Mouse (Mus musculus) megakaryocyte progenitor cell, adult 5-6 weeks (primary cell): ENCODE data around the gene Traf3ip2. TPM values are rescaled to one million over a fixed set of nuclear protein-coding genes. Genes with fewer than 3 reads are reported as not detected.

Source experiments
- ATAC-seq: replicated peaks from 2 replicates; pipeline ENCODE4 v1.8.0; 2016; ENCODE audit warnings: mild to moderate bottlenecking, moderate TSS enrichment, inconsistent platforms; ENCODE audit not compliant: poor library complexity
- total RNA-seq, 2 experiments: library from RNA; stranded (forward) in 1 of 2; stranded (reverse) in 1 of 2; fragments of 157-497, 149-512 nt in 1 of 2; fragments of 200-1000 nt in 1 of 2; gene quantifications; 2 replicates each; pipeline versions ENCODE4 v1.2.3 to v1.2.4; 2015 to 2017

Gene Traf3ip2
- total RNA-seq, 2 experiments from 2014 or later, result 4.3 to 11.2 TPM

DNA sequence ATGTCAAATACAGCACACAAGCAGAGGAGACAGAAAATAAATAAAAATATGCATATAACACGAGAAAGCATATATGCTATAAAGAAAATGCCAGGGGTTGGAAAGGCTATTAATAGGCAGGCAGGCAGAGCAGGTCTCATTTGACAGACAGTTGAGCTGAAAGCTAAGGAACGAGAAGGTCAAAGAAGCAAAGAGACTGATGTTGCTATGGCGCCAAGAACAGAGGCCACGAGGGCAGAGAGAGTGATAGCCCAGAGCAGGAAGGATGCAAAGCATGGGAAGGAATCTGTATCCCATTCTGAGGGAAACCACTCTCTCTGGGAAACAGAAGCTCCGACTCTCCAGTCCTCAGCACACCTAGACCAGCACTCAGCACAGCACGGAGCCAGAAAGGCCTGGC is 18.1 kb downstream of the Traf3ip2 start:
- ATAC-seq, result no peak

DNA sequence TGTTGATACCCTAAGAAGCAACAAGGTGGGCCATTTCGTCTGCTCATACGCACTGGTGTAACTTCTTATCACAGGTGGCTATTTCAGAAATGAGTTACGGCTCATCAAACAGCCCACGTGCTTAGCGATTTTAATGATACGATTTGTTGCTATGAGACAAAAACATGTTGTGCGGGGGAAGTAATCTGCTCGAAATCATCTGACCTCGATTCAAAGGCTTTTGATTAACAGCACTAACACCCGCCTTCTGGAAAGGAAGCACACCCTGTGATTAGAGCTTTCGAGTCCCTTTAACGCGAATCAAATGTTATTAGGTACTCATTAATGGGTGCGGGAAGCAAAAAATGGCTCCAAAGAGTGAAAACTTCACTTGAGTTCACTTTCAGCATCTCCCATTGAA is 18.9 kb downstream of the Traf3ip2 start:
- no peak for ATAC-seq

DNA sequence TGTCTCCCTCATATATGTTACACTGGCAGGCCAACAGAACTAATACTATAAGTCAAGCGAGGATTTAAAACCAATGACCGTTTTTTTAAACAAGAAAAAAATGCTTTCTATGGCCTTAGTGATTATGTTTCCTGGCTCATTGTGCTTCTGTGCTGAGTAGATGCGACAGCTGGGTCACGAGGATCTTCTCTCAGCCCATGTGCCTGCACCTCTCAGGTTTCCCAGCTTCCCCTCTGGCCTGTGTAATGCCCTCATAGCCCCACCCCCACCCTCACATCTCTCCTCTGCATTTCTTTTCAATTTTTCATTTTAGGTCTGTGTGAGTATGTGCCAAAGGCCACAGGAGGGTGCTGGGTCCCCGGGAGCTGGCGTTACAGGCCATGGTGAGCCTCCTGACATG is 20.6 kb downstream of the Traf3ip2 start:
- ATAC-seq, result no peak

DNA sequence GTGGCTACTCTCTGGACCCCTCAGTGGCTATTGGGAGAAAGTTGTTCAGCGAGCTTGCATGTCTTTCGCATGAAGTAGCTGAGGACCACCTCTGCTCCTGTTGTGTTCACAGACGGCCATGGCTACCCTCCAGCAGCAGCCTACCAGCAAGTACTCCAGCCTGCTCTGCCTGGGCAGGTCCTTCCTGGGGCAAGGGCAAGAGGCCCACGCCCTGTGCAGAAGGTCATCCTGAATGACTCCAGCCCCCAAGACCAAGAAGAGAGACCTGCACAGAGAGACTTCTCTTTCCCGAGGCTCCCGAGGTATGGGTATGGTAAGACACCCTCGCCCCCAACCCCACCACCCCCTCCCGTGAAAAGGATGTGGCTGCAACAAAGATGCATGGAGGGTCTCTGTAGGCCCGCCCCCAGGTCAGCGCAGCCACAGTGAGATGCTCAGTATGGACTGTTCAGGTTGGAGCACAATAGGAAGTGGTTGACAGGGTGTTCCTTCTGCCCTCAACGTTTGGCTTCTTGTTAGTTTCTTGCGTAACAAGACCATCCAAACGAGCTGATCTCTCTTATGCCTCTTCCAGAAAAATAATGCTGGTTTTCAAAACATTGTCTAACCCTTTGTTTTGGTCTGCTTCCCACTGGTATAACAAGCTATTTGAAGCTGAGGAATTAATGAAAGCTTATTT is 21.8 kb downstream of the Traf3ip2 start:
- ATAC-seq, result peak; percentile 85

DNA sequence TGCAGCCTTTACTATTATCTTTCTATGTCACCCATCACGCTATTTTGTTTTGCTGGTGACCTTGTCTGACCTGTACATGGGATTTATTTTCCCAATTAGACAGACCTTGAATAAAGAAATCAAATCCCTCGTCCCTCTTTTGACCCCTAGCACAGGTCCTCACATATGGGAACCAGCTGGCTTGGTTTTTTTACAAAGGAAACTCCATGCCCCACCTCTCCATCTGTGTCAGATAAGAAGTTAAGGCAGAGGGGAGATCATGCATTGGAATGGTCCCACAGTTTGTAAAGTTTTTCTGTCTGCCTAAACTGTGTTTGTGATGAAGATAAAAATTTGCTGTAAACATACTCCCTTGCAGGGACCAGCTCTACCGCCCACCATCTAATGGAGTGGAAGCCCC is 26.1 kb downstream of the Traf3ip2 start:
- no peak for ATAC-seq

DNA sequence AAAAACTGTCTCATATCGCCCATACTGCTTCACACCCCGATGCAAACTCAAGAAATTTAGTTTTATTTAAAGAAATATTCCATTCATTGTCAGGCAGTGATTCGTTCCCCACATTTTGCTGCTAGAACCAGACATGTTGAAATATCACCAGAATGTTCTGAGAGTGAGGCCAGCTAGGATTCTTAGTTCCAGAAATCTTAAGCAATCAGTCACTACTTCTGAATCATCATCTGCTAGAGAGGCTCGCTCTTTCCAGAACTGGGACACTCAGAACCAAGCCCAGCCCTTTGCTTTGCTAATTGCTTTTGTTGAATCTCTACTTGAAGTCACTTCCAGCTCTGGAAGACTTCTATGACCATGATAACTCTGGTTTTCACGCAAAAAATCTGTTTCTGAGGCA is 27.0 kb downstream of the Traf3ip2 start:
- no peak for ATAC-seq

DNA sequence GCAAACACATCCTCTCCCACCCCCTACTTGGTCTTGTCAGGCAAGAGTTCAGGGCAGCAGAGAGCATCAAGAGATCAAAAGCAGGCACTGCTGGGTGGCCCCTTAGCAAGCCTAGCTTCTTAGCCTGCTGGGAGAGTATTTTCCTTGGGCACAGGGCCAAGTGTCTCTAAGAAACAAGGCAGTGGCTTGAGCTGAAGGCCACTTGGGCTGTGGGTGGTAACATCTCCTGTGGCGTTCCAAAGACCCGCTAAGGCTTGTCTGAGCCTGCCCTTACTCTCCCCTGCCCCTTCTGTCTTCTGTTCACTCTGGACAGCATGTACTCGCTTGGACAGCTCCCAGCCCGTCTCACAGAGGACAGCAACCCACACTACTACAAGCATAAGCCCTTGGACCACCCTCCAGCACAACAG is 28.1 kb downstream of the Traf3ip2 start:
- ATAC-seq, result no peak

DNA sequence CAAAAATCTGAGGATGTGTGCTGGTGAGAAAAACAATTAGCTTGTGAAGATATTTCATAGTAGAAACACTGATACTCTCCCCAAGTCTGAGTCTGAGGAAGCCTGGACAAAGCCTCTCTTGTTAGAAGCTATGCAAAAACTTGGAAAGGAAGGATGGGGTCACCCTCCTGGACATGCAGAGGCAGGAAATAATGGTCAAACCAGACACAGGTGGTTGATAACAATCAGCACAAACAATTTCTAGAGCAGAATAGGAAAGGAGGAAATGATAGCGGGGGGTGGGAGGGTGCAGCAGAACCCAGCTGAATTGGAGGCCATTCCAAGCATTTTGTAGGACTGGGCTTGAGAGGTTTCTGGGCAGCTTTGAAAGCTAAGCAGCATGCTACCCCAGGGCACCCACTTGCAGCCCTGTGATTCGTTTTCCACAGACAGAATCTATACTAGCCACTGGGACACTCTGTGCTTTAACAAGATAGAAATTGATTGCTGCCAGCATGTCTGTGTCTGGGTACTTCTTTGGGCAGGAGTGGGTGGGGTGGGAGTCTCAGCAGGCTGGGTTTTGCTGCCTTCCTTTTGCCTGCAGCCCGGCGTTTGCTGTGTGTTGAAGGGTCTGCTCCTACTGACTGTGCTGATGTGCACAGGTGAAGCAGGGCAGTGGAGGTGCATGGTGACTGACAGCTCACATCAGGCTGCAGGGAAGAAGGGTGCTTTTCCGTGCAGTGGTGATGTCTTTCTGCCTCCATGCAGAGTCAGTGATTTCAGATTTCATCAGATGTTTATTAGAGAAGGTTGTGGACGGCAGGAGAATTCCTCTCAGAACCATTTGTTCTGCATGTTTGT is 33.3 kb downstream of the Traf3ip2 start:
- no peak for ATAC-seq

DNA sequence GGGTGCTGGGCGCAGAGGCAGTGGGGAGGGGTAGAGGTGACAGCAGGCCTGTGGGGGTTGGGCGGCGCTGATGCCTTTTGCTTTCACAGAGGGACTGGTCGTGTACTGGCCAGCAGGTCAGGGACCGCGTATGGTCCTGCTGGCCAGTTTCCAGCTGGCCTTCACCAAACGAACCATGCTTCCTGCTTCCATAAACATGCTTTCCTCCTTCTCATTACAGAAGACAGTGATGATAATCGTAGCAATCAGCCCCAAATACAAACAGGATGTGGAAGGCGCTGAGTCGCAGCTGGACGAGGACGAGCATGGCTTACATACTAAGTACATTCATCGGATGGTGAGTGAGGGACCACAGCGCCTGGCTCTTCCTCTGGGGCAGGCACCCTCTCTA is 33.9 kb downstream of the Traf3ip2 start:
- ATAC-seq, result no peak

DNA sequence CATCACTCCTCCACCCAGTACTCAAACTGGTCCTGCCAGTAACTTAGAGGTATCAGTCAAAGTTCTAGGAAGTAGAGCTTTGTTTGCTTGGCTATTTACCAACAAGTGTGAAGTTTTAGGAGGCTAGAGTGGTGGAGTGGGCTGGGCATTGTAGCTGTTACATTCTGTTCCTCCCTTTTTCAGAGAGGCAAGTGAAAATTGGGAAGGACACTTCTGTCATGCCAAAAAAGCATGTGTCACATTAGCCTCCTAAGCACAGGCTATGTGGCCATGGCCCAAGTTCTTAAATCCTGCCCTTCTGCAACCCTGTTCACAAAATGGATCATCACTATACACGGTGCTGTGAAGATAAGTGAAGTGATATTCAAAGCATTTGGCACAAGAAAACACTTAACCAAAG is 34.4 kb downstream of the Traf3ip2 start:
- ATAC-seq, result no peak

DNA sequence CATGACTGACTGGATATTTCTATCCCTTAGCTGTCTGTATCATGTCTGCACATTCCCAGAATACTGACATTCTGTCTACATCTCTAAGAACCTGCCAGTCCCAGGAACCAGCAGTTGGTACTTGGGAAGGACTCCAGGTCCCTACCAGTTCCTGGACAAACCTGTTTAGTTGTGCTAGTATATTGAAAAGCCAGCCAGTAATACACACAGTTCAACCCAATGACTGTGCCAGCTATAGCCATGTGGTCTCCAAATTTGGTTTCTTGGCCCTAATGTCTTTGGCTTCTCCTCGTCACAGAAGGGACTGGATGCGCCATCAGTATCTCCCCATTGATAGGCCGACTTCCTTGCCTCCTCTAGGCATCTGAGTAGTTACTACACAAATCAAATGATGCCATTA is 35.5 kb downstream of the Traf3ip2 start:
- ATAC-seq, result no peak

DNA sequence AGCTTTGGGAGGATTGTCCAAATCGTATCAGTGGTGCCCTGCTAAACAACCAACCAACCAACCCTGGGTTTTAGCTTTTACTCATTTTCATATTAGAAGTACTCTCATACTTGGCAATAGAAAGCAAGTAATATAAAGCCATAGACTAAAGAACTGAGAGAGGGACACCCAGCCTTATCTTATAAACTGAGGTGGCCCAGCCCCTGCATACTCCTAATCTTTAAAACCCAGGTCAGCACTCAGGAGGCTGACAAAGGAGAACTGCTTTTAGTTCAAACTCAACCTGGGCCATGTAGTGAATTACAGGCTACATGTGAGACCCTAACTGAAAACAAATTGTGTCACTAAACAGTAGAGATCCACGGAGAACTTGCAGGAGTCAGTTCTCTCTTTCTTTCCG is 36.8 kb downstream of the Traf3ip2 start:
- peak; percentile 85 for ATAC-seq

DNA sequence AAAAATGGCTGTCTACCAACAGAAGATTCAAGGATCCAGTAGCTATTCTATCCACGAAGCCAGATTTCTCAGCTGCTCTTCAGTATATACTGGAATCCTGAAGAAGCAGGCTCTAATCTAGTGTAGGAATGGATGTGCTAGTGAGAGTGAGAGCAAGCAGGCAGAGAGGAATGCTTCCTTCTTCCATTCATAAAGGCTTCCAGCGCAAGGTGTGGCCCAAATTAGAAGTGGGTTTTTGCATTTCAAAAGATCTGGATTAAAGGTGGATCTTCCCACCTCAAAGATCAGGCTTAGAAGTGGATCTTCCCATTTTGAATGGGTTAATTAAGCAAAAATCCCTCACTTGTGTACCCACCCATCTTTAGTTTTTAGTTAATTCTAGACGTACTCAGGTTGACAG is 37.6 kb downstream of the Traf3ip2 start:
- no peak for ATAC-seq

DNA sequence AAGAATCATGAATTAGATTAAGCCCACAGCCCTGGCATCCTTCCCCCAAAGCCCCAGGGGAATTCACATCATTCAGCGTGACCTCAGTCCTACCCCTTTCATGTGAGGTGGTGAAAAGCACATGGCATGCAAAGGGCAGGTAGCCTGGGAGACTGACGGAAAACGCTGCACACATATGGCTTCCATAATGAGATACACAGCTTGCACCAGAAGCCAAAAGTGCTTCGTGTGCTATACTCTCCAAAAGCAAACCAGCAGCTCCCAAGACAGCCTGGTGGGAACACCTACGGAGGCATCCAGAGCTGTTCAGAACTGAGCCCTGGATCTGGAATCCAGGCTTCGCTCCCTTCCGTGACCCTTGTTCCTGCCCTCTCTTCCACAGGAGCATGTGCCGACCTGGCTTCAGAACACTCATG is 41.3 kb downstream of the Traf3ip2 start:
- no peak for ATAC-seq

DNA sequence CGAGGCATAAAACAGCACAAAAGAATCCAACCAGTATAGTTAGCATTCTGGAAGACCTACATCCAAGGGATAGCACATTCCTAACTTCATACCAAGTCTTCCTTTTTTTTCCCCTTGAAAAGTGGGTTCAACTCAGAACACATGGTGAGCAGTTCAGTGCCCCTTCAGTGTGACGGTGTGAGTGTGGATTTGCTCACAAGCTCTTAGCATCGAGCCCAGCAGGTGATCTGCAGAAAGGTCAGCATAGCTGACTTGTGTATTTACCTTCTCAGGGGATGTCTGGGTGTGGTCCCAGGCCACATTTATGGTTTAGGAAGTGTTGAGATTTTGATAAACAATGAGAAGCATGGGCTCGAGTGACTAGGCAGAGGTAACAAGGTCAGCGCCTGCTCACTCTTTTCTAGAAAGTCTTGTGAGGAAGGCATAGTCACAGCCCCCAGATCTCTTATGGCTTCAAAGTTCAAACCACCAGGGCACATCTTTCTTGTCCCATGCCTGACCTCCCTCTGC is 46.2 kb downstream of the Traf3ip2 start:
- no peak for ATAC-seq

DNA sequence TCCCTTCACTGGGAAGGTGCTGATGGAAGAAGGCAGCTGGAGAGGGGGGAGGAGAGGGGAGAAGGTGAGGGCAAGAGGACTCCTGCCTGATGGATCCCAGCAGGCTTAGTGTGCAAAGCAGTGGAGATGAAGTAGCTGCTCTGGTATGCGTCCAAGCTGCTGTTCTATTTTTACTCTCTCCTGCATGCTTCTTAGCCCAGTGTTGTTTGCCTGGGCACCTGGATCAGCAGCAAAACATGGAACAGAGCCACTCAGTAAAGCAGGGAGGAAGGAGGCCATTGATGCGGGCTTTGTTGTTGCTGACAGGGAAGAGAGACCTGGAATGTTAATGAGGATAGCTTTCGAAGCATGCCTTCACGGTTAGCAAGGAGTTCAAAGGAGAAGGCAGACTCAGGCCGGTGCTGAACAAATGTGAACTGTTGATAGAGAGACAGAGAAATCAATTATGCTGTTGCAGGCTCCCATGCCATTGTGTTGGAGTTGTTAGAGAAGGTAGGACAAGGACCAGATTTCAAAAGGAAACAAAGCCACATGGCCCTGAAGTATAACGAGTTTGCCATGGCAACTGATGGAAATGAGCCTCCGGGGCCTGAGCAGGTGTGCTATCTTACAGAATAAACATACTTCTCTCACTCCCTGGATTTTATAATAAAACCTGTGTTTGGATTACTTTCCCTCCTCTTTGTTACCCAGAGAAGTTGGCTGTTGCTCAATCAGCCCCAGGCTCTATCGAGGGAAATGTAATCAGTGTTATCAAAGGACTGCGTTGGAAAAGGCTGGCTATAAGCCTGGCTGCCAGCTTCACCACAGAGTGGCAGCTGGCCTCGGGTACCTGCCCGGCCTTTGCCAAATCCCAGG is 46.9 kb downstream of the Traf3ip2 start:
- no peak for ATAC-seq

DNA sequence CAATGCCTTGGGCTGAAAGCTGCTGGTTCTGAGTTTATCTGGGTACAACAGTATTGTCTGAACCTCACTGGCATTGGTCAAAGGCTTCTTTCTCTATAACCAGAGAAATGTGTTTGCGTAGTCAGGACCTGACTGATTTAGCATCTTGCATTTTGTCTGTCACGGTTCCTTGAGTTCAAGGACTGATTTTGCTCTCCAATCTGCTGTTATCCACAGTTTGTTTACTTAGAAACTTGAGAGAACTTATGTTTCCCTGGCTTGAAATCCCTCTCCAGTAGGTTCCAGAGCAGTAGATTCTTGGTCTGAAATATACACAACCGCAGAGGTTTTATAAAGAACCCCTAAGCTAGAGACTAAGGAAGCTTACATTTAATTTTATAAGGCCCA is 47.5 kb downstream of the Traf3ip2 start:
- ATAC-seq, result no peak

DNA sequence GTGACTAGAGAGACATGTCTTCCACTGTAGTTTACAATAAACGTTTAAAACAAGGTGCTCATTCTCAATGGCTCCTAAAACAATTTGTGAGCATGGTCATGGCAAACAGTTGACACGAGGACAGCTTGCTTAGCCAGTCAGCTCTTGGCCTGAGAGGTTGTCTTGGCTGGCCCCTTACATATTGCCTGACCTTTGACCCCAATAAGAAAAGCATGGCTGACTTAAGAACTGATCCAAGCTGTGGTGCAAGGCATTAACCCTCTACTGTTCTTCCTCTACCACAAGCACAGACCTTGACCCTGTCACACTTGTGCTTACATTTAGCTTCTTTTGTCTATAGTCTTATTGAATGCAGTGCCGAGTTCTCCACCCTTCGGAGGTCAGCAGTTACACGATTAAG is 48.0 kb downstream of the Traf3ip2 start:
- ATAC-seq, result no peak

DNA sequence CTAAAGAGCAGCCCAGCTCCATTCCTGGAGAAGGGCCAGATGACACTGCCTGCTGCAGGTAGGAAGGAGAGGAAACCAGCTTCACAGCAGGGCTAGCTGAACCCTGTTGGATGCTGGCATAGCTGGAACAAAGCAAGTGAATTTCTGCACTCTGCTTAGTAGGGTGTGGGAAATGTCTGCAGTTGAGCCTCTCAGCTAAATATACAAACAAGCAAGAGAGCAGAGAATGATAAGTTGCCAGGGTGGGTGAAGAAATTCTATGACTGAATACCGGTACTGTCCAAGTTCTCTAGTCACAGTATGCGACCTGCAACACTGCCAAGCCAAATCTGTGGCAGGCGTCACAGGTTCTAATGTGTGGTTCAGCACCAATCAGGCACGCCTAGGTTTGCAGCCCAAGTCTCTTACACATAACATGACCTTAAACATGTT is 52.4 kb downstream of the Traf3ip2 start:
- no peak for ATAC-seq

DNA sequence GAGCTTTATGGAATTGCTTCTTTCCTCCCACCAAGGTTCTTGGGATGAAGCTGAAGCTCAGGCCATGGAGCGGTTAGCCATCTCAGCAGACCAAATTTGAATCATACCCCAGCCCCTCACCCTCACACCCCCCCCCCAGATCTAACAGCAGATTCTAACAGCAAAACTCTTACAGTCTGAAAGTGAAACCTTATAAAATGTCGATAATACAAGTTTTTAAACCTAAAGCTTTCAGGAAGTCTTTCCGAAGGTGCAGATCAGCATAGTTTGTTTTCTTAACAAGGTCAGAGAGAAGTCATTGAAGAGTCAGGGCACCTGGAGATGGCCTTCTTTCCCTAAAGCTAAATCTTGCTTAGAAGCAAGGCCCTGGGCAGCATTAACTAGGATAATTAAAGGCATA is 53.3 kb downstream of the Traf3ip2 start:
- ATAC-seq, result no peak

DNA sequence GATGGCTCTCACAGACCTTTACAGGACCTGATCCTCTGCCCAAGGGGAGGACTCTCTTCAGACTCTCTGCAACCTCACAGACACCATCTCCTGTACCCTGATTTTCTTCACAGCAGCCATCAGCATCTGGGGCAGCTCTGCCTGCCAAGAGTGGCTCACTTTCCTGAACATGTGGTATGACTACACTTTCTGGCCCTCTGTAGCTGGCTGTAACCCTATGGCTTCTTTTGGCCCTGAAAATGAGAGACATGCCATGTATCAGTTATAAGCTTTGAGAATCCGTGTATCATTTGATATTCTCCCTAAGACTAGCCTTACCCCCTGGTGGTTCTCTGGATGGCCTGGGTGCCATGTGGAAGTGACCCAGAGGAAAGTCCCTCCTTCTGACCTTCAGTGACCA is 58.7 kb downstream of the Traf3ip2 start:
- ATAC-seq, result no peak
